Mouse (Mus musculus): ENCODE results near the gene Stum. TPM values are rescaled to one million over a fixed set of nuclear protein-coding genes. Genes with fewer than 3 reads are reported as not detected.
A peak's percentile ranks its signal among the peaks of the same experiment; 100 is the strongest.

Gene Stum
- polyA plus RNA-seq, 1 experiment from 2014 or later: 3.1 TPM

DNA sequence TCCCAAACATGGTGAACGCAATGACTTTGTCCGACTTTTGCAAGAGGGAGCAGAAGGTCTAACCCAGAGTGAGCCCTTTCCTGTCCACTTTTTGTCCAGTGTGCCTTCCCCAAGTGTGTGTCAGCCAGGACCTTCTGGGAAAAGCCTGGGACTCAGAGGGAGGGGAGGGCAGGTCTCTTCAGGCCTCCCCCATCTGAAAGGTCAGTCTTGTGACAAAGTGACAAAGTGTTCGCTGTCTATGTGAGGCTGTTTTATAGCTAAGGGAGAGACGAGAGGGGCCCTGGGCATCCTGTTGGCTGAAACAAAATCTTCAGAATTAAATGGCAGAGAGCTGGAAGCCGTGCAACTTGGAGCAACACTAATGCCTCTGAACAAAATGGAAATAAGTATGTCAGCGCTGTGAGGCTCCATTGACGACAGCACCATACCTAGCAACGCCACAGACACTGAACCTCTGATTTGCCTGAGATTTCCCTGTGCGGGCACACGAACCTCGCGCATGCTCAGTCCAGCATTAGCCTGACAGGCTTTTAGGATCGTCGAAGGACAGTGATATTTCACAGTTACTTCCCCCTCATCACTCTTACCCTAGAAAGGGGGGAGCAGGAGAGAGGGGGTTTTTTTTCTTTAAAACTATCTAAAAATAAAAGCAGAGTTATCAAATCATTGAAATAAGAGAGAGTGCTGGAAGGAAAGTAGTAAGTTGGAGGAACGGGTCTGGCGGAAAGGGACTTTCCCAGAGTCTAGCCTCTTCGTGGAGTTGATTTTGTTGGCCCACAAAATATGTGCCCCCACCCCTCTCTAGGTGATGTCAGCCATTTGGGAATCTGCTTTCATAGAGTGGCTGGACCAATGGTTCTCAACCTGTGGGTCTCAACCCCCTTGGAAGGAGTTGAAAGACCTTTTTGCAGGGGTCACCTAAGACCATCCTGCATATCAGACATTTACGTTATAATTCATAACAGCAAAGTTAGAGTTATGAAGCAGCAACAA lies 75.3 kb downstream of the Stum start:
- peak overlapping the region; percentile 78; the same call in 1 of the 2 replicates for H3K27ac ChIP-seq
- H3K27me3 ChIP-seq (ENCODE audit: insufficient read depth, poor library complexity, severe bottlenecking): no peaks in the 10 kb centered on the region
- H3K4me1 ChIP-seq (replicated peaks): peaks cover 50% of the 10 kb centered on the region
- DNase-seq (ENCODE audit: low spot score): no peak
- WGBS: 86% methylated on average over 18 of the region's 18 CpGs
- no peaks in the 10 kb centered on the region for H3K9me3 ChIP-seq
- no peaks in the 10 kb centered on the region for H3K36me3 ChIP-seq
- H3K4me3 ChIP-seq: no peak overlapping the region

- DNase-seq (ENCODE audit: low spot score): peak; percentile 85
- Histone ChIP-seq H3K36me3 (no peaks in the 10 kb centered on the region), H3K27me3 (ENCODE audit: insufficient read depth, poor library complexity, severe bottlenecking) (no peaks in the 10 kb centered on the region), H3K9me3 (no peaks in the 10 kb centered on the region), H3K4me1 (replicated peaks) (peaks cover 50% of the 10 kb centered on the region), H3K27ac (peak overlapping the region; percentile 78), H3K4me3 (peak overlapping the region; percentile 40)
- WGBS: 10% methylated on average over 16 of the region's 16 CpGs
These were observed 76.1 kb downstream of the Stum start for GRCm38 (mm10) chr1:180407171-180407671.

- Histone ChIP-seq H3K36me3 (no peaks in the 10 kb centered on the region), H3K4me3 (no peak overlapping the region), H3K4me1 (replicated peaks) (peaks cover 50% of the 10 kb centered on the region), H3K27me3 (ENCODE audit: insufficient read depth, poor library complexity, severe bottlenecking) (no peaks in the 10 kb centered on the region), H3K27ac (no peak overlapping the region), H3K9me3 (no peaks in the 10 kb centered on the region)
- DNase-seq (ENCODE audit: low spot score): no peak
- WGBS: 76% methylated on average over 11 of the region's 11 CpGs
These were observed 76.8 kb downstream of the Stum start for GRCm38 (mm10) chr1:180406336-180407035.

- no peaks in the 10 kb centered on the region for H3K9me3 ChIP-seq
- DNase-seq (ENCODE audit: low spot score): no peak
- H3K27me3 ChIP-seq (ENCODE audit: insufficient read depth, poor library complexity, severe bottlenecking): no peaks in the 10 kb centered on the region
- no peaks in the 10 kb centered on the region for H3K36me3 ChIP-seq
- H3K4me1 ChIP-seq (replicated peaks): peaks cover 50% of the 10 kb centered on the region
- 83% methylated on average over 9 of the region's 9 CpGs for WGBS
- H3K4me3 ChIP-seq: no peak overlapping the region
- H3K27ac ChIP-seq: peak overlapping the region; percentile 41; the same call in 1 of the 2 replicates
These were observed 77.5 kb downstream of the Stum start for GRCm38 (mm10) chr1:180405576-180406335.

DNA sequence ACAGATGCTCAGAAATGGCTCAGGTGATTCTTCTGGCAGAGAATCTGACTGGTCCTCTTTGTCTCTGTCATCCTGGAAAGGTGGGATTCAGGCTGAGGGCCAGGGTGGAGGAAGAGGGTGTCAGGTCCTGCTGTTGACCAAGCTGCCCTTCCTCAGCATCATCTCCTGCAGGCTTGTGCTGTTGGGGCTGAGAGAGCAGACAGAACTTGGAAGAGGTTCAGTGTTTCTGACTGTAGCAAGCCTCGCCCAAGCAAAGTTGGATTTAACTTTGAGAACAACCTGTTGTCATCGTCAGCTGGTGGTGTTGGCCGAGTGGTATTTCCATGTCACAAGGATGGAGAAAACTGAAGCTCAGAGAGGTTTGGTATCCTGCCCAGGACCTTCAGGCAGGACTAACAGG lies 78.6 kb downstream of the Stum start:
- no peaks in the 10 kb centered on the region for H3K27me3 ChIP-seq (ENCODE audit: insufficient read depth, poor library complexity, severe bottlenecking)
- no peaks in the 10 kb centered on the region for H3K36me3 ChIP-seq
- peak overlapping the region; percentile 57 for H3K27ac ChIP-seq
- WGBS: 92% methylated on average over 3 of the region's 3 CpGs
- no peak overlapping the region for H3K4me3 ChIP-seq
- DNase-seq (ENCODE audit: low spot score): no peak
- H3K9me3 ChIP-seq: no peaks in the 10 kb centered on the region
- peaks cover 50% of the 10 kb centered on the region for H3K4me1 ChIP-seq (replicated peaks)

DNA sequence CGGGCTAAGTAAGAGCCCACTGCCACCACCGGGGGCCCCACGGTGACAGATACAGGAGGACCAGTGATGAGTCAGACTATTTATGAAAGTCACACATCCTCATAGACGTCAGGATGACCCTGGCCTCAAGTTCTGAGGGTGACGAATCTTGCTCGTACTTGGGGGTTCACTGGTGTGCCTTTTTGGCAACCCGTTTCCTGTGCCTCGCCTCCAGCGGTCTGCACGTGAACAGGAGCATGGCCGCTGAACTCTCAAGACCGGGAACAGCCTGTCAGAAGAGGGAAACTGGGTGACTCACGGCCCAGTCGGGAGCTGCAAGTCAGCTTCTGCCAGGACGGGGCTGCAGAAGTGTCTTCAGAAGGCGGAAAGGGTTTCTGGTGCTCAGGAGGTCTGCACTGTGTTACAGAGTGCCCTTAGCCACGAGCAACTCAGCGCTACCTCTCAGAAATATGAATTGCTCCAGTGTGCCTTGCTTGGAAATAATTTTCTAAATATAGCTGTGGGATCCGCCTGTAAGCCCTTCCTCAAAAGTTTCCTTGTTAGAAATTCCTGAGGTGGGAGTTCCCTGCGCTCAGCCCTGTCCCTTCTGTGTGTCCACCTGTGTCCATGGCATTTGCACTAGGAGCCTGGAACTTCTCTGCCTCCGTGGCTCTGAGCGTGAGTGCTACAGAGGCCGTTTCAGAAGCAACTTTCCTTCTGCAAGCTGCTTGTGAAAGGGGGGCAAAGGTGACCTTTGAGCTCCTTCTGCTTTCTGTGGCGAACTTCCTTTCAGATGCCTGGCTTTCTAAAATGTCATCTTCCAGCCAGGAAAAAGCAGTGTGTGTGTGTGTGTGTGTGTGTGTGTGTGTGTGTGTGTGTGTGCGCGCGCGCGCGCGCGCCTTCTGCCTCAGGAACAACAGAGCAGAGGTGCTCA lies 79.4 kb downstream of the Stum start:
- no peaks in the 10 kb centered on the region for H3K36me3 ChIP-seq
- 75% methylated on average over 32 of the region's 32 CpGs for WGBS
- no peaks in the 10 kb centered on the region for H3K27me3 ChIP-seq (ENCODE audit: insufficient read depth, poor library complexity, severe bottlenecking)
- peak overlapping the region; percentile 62 for H3K27ac ChIP-seq
- H3K4me3 ChIP-seq: no peak overlapping the region
- H3K9me3 ChIP-seq: no peaks in the 10 kb centered on the region
- DNase-seq (ENCODE audit: low spot score): no peak
- H3K4me1 ChIP-seq (replicated peaks): peaks cover 42% of the 10 kb centered on the region

- Histone ChIP-seq H3K4me3 (no peak overlapping the region), H3K9me3 (no peaks in the 10 kb centered on the region), H3K27me3 (ENCODE audit: insufficient read depth, poor library complexity, severe bottlenecking) (no peaks in the 10 kb centered on the region), H3K36me3 (no peaks in the 10 kb centered on the region), H3K27ac (no peak overlapping the region), H3K4me1 (replicated peaks) (peaks cover 38% of the 10 kb centered on the region)
- WGBS: 93% methylated on average over 8 of the region's 8 CpGs
- DNase-seq (ENCODE audit: low spot score): no peak
These were observed 80.0 kb downstream of the Stum start for GRCm38 (mm10) chr1:180403357-180403693.

GRCm38 (mm10) chr1:180402481-180403081 lies 80.7 kb downstream of the Stum start:
- Histone ChIP-seq H3K27ac (0 out of 2 replicates have a peak overlapping the region, but pooled peaks have one; percentile 5), H3K4me1 (replicated peaks) (peaks cover 32% of the 10 kb centered on the region)

GRCm38 (mm10) chr1:180401725-180402124 lies 81.6 kb downstream of the Stum start:
- Histone ChIP-seq H3K9me3 (no peaks in the 10 kb centered on the region), H3K27ac (no peak overlapping the region), H3K27me3 (ENCODE audit: insufficient read depth, poor library complexity, severe bottlenecking) (no peaks in the 10 kb centered on the region), H3K36me3 (no peaks in the 10 kb centered on the region), H3K4me3 (no peak overlapping the region), H3K4me1 (replicated peaks) (peaks cover 24% of the 10 kb centered on the region)
- no peak for DNase-seq (ENCODE audit: low spot score)
- 86% methylated on average over 6 of the region's 6 CpGs for WGBS

More at GRCm38 (mm10) chr1:180402481-180403081, 80.7 kb downstream of the Stum start:
- H3K9me3 ChIP-seq: no peaks in the 10 kb centered on the region
- H3K27me3 ChIP-seq (ENCODE audit: insufficient read depth, poor library complexity, severe bottlenecking): no peaks in the 10 kb centered on the region
- no peaks in the 10 kb centered on the region for H3K36me3 ChIP-seq
- WGBS: 90% methylated on average over 11 of the region's 11 CpGs
- no peak for DNase-seq (ENCODE audit: low spot score)
- H3K4me3 ChIP-seq: no peak overlapping the region

- peaks cover 18% of the 10 kb centered on the region for H3K4me1 ChIP-seq (replicated peaks)
- H3K9me3 ChIP-seq: no peaks in the 10 kb centered on the region
- DNase-seq (ENCODE audit: low spot score): no peak
- no peaks in the 10 kb centered on the region for H3K36me3 ChIP-seq
- H3K27ac ChIP-seq: no peak overlapping the region
- WGBS: 83% methylated on average over 4 of the region's 4 CpGs
- no peak overlapping the region for H3K4me3 ChIP-seq
- H3K27me3 ChIP-seq (ENCODE audit: insufficient read depth, poor library complexity, severe bottlenecking): no peaks in the 10 kb centered on the region
These were observed 82.4 kb downstream of the Stum start for GRCm38 (mm10) chr1:180400691-180401455.

GRCm38 (mm10) chr1:180398446-180398845 lies 84.9 kb downstream of the Stum start:
- 80% methylated on average over 3 of the region's 3 CpGs for WGBS
- Histone ChIP-seq H3K4me1 (replicated peaks) (peaks cover 5% of the 10 kb centered on the region), H3K4me3 (no peak overlapping the region)

More at GRCm38 (mm10) chr1:180398446-180398845, 84.9 kb downstream of the Stum start:
- Histone ChIP-seq H3K9me3 (no peaks in the 10 kb centered on the region), H3K36me3 (no peaks in the 10 kb centered on the region), H3K27me3 (ENCODE audit: insufficient read depth, poor library complexity, severe bottlenecking) (no peaks in the 10 kb centered on the region), H3K27ac (no peak overlapping the region)
- DNase-seq (ENCODE audit: low spot score): no peak
